Mouse (Mus musculus) inflammation-experienced regulatory T-cells (primary cell): ENCODE measurements around the gene Myrf. TPM values are rescaled to one million over a fixed set of nuclear protein-coding genes. Genes with fewer than 3 reads are reported as not detected.

ENCODE experiments used
- polyA plus RNA-seq, 2 experiments: library from polyadenylated mRNA; unstranded; fragments of 100-300 nt; shearing (Covaris generic); gene quantifications; one replicate each; pipeline ENCODE4 v1.2.1; 2017

The Myrf gene
- polyA plus RNA-seq = 1 to 10 TPM in 1 of 2 experiments, under 1 TPM in 1; 0.19 to 2.5 TPM

GRCm38 (mm10) chr19:10240654-10241305 lies at the start of gene Myrf:
Gene Myrf (minus strand): TSS chr19:10240748.

GRCm38 (mm10) chr19:10203848-10204615 lies 36.5 kb downstream of the Myrf start, which contains the start of the genes Tmem258 and Fen1:
Gene Tmem258 (plus strand): TSS chr19:10204014.
Gene Fen1 (minus strand): TSS chr19:10204169.

GRCm38 (mm10) chr19:10182670-10183298 lies 57.8 kb downstream of the Myrf start, which contains the start of gene Fads1:
Gene Fads1 (plus strand): TSS chr19:10182888.

Other genes with a start within 250 kb of the Myrf start
- gene Best1, start 239.1 kb downstream of the Myrf start, polyA plus RNA-seq = under 1 TPM in 1 of 2 experiments, not detected in 1; 0.33 TPM
- gene Rab3il1, start 239.1 kb downstream of the Myrf start, polyA plus RNA-seq = under 1 TPM; 0.27 to 0.37 TPM
- under 1 TPM in 1 of 2 experiments, not detected in 1; 0.75 TPM for gene Fads3, start 199.2 kb downstream of the Myrf start, polyA plus RNA-seq
- gene Fads2, start 139.0 kb downstream of the Myrf start, polyA plus RNA-seq = 1 to 10 TPM in 1 of 2 experiments, under 1 TPM in 1; 0.33 to 1.3 TPM
- 10 to 100 TPM; 13.1 to 14.9 TPM for gene Fads1, start 57.9 kb downstream of the Myrf start, polyA plus RNA-seq
- gene Tmem258, start 36.7 kb downstream of the Myrf start, polyA plus RNA-seq = 100 to 1,000 TPM; 254 to 276 TPM
- gene Fen1, start 36.6 kb downstream of the Myrf start, polyA plus RNA-seq = 10 to 100 TPM; 19.2 to 34.8 TPM
- under 1 TPM; 0.12 to 0.26 TPM for gene Dagla, start 64.1 kb upstream of the Myrf start, polyA plus RNA-seq
- gene Syt7, start 148.3 kb upstream of the Myrf start, polyA plus RNA-seq = under 1 TPM; 0.25 to 0.94 TPM
- gene Lrrc10b, start 216.7 kb upstream of the Myrf start, polyA plus RNA-seq = not detected
- gene Ppp1r32, start 242.2 kb upstream of the Myrf start, polyA plus RNA-seq = under 1 TPM; 0.39 to 0.62 TPM